Mouse (Mus musculus): ENCODE results near the gene Gm11172. TPM values are rescaled to one million over a fixed set of nuclear protein-coding genes. Genes with fewer than 3 reads are reported as not detected.

The Gm11172 gene
- not detected in 2 replicates for polyA plus RNA-seq (2012; rRNA removed)

GRCm38 (mm10) chr16:10812865-10813371 lies at the start of gene Gm11172:
Gene Gm11172 (plus strand): TSS chr16:10812915.

GRCm38 (mm10) chr16:10785371-10786231 lies 27.1 kb upstream of the Gm11172 start, which contains the start of gene Socs1:
Gene Socs1 (minus strand): TSS chr16:10785536.

GRCm38 (mm10) chr16:10788271-10788670 lies 24.4 kb upstream of the Gm11172 start, which contains the start of gene Tnp2:
Gene Tnp2 (minus strand): TSS chr16:10788660.

GRCm38 (mm10) chr16:10790702-10791101 lies 22.0 kb upstream of the Gm11172 start, which contains the start of gene Prm3:
Gene Prm3 (minus strand): TSS chr16:10790914.

GRCm38 (mm10) chr16:10796034-10796433 lies 16.7 kb upstream of the Gm11172 start, which contains the start of gene Prm2:
Gene Prm2 (minus strand): TSS chr16:10796134.

GRCm38 (mm10) chr16:10805789-10806527 lies 6.8 kb upstream of the Gm11172 start, which contains the start of gene Prm1:
Gene Prm1 (minus strand): TSS chr16:10805839.

GRCm38 (mm10) chr16:10834911-10835587 lies 22.3 kb downstream of the Gm11172 start, which contains the start of gene Rmi2:
Gene Rmi2 (plus strand): TSS chr16:10835059.

Other genes starting within 250 kb of the Gm11172 start
- gene Socs1, start 27.4 kb upstream of the Gm11172 start, polyA plus RNA-seq (2012; rRNA removed) = 0.28 and 0.43 TPM in 2 replicates
- not detected in 2 replicates for gene Tnp2, start 24.3 kb upstream of the Gm11172 start, polyA plus RNA-seq (2012; rRNA removed)
- gene Prm3, start 22.0 kb upstream of the Gm11172 start, polyA plus RNA-seq (2012; rRNA removed) = not detected in 2 replicates
- not detected in 2 replicates for gene Prm2, start 16.8 kb upstream of the Gm11172 start, polyA plus RNA-seq (2012; rRNA removed)
- not detected in 2 replicates for gene Prm1, start 7.1 kb upstream of the Gm11172 start, polyA plus RNA-seq (2012; rRNA removed)
- 2.8 and 2.9 TPM in 2 replicates for gene Rmi2, start 22.1 kb downstream of the Gm11172 start, polyA plus RNA-seq (2012; rRNA removed)
- gene Snn, start 248.0 kb downstream of the Gm11172 start, polyA plus RNA-seq (2012; rRNA removed) = 2.2 and 2.4 TPM in 2 replicates